Mouse (Mus musculus) forebrain, embryonic 12.5 days (tissue): ENCODE data around the gene Plekhg6. TPM values are rescaled to one million over a fixed set of nuclear protein-coding genes. Genes with fewer than 3 reads are reported as not detected.

ENCODE experiments used
- ATAC-seq: fragments of 200-750 bp; cut with Nextera tagmentation; 2 replicates; pipeline ENCODE4 v1.8.0; 2017; ENCODE audit warnings: moderate TSS enrichment; ENCODE audit not compliant: low FRiP score
- H3K27ac ChIP-seq: fragments of 300-500 bp; sonication (generic); 2 replicates; pipeline ENCODE4 v1.5.1; 2016; ENCODE audit warnings: mild to moderate bottlenecking
- H3K27me3 ChIP-seq: fragments of 300-500 bp; sonication (generic); 2 replicates; pipeline ENCODE4 v1.6.1; 2016; ENCODE audit warnings: mild to moderate bottlenecking
- H3K36me3 ChIP-seq: fragments of 300-500 bp; sonication (generic); replicated peaks from 2 replicates; pipeline ENCODE4 v1.6.1; 2016; ENCODE audit warnings: mild to moderate bottlenecking
- H3K4me1 ChIP-seq: fragments of 300-500 bp; sonication (generic); 2 replicates; pipeline ENCODE4 v1.6.1; 2016
- H3K4me2 ChIP-seq: fragments of 300-500 bp; sonication (generic); 2 replicates; pipeline ENCODE4 v1.6.1; 2016; ENCODE audit warnings: mild to moderate bottlenecking, moderate library complexity
- H3K4me3 ChIP-seq: fragments of 300-500 bp; sonication (generic); replicated peaks from 2 replicates; pipeline ENCODE4 v1.5.1; 2016; ENCODE audit warnings: mild to moderate bottlenecking
- H3K9ac ChIP-seq: fragments of 300-500 bp; sonication (generic); 2 replicates; pipeline ENCODE4 v1.6.1; 2016; ENCODE audit warnings: mild to moderate bottlenecking
- H3K9me3 ChIP-seq: fragments of 300-500 bp; sonication (generic); 2 replicates; pipeline ENCODE4 v1.6.1; 2016
- WGBS: fragments of 180-500 bp; shearing (Covaris S2); methylation state at CpG from one replicate; pipeline ENCODE4 v1.1.7; 2016; 5-methylcytosine and 5-hydroxymethylcytosine counted together
- polyA plus RNA-seq: library from polyadenylated mRNA; unstranded; fragments of >200 nt; fragmentation: Nextera tagmentation; extraction: Ambion mirVana; gene quantifications from 2 replicates; pipeline ENCODE4 v1.2.1, GENCODE M21; 2016

Plekhg6 gene
- polyA plus RNA-seq, 1 experiment from 2014 or later = 0.05 TPM

DNA sequence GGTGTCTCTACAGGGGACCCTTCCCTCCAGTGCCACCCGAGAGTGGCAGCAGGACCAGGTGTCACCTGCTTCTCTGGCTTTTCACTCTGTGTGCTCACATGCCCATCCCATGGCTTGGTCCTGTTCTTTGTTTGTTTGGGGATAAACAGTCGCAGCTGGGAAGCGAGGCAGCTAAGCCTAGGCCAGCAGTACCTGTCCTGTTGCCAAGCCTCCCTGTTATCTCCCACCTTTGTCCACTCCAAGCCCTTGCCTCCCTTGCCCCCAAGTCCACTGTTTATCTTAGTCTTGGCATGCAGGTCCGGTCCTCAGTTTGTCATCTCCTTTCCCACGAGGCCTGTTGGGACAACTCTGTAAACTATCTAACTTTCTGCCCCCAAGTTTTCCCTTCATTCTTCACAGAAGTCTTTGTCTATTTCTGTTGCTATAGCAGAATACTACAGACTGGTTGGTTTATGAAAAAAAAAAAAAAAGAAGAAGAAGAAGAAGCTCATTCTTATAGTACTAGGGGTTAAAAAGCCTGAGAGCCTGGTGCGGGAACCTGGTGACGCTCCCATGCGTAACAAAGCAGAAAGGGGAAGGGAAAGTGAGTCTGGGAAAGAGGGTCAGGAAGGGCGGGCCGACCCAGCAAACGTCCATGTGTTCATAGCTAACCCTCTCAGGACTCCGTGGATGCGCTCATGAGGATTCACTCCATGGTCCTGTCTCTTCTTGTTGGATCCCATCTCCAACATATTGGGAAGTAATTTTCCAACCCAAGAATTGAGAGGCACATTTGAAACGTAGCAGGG is 47.3 kb downstream of the Plekhg6 start:
- Histone ChIP-seq H3K27me3 (0 out of 2 replicates have a peak, but pooled peaks cover 8% of the 10 kb centered on the region), H3K27ac (no peak overlapping the region), H3K9ac (no peak overlapping the region)

DNA sequence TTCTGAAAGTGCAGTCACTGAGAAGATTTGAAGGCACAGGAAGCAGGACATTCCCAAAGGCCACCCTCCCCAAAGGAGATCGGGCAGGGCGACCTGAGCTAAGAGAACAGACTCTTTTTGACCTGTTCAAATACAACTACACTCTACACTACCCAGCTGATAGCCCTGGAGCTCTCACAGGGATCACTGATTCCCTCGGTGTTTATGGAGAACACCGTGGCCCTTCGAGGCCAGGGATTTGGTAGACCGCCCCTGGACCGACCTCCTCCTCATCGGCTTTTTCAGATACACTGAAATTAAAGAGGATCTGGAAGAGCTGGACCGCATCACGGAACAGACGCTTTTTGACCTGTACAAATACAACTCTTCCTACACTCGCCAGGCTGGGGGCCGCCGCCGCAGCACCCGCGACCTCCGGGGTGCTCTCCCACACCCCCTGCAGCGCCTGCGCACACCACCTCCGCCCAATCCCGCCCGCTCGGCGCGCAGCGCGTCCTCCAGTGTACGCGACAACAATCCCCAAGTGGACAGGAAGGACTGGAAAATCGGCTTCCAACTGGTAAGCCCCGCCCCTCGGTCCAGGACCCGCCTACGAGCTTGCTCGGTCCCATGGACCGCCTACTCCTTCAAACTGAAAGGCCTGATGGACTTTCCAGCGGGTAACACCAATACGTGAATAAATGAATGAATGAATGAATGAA is 49.8 kb downstream of the Plekhg6 start:
- Histone ChIP-seq H3K4me1 (peaks cover 3% of the 10 kb centered on the region; the same call in 1 of the 2 replicates), H3K9ac (peak overlapping the region; percentile 64), H3K27ac (no peak overlapping the region), H3K4me3 (peak overlapping the region; percentile 55), H3K27me3 (0 out of 2 replicates have a peak, but pooled peaks cover 8% of the 10 kb centered on the region), H3K36me3 (no peaks in the 10 kb centered on the region), H3K4me2 (peak overlapping the region; percentile 77), H3K9me3 (no peaks in the 10 kb centered on the region)
- peak; percentile 93 for ATAC-seq
- WGBS = under 1% methylated on average over 39 of the region's 39 CpGs

More for the DNA sequence above, 47.3 kb downstream of the Plekhg6 start:
- Histone ChIP-seq H3K36me3 (no peaks in the 10 kb centered on the region), H3K4me3 (no peak overlapping the region), H3K4me1 (peaks cover 3% of the 10 kb centered on the region; the same call in 1 of the 2 replicates), H3K4me2 (no peak overlapping the region), H3K9me3 (no peaks in the 10 kb centered on the region)
- no peak for ATAC-seq
- 79% methylated on average over 14 of the region's 14 CpGs for WGBS

DNA sequence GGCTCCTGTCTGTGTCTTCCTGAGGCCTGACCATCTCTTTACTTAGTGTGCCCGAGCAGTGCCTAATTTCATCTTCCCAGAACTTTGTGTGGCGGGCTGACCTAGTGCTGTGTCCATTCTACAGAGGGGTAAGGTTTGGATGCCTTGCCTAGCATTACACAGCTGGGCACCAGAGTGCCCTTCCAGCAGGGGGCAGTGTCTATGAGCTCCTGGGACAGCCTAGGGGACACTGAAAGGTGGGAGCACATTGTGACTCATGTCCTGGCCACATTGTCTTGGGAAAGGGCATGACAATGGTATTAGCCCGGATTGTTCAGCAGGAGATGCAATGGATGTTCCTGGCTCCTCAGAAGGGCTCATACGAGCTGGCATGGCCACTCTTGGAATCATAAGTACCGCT is 52.4 kb downstream of the Plekhg6 start:
- Histone ChIP-seq H3K4me3 (no peak overlapping the region), H3K4me2 (no peak overlapping the region), H3K27me3 (peaks cover 8% of the 10 kb centered on the region; the same call in 1 of the 2 replicates), H3K9ac (no peak overlapping the region), H3K4me1 (peaks cover 3% of the 10 kb centered on the region; the same call in 1 of the 2 replicates), H3K9me3 (no peaks in the 10 kb centered on the region), H3K27ac (no peak overlapping the region), H3K36me3 (no peaks in the 10 kb centered on the region)
- 83% methylated on average over 5 of the region's 5 CpGs for WGBS
- no peak for ATAC-seq

DNA sequence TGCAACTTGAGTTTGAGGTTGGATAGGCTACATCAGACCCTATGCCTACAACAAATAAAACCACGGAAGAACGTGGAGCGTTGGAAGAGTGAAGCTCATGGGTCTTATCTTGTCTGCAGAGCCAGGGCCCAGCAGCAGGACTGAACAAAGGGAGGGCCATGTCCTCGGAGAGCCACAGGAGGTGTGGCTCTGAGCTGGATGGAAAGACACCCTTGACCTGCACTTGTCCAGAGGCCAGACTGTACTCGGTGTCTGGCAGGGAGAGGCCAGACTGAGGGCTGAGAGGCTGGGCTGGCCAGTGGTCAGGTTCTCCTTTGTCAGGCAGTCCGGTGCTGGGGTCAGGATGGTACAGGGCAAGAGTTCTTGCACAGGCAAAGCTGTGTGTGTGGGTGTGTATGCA is 55.3 kb downstream of the Plekhg6 start:
- Histone ChIP-seq H3K4me3 (no peak overlapping the region), H3K4me2 (no peak overlapping the region), H3K9me3 (no peaks in the 10 kb centered on the region), H3K4me1 (peaks cover 7% of the 10 kb centered on the region; the same call in 1 of the 2 replicates), H3K27me3 (peaks cover 33% of the 10 kb centered on the region), H3K9ac (no peak overlapping the region), H3K27ac (no peak overlapping the region), H3K36me3 (no peaks in the 10 kb centered on the region)
- no peak for ATAC-seq
- WGBS = 75% methylated on average over 6 of the region's 6 CpGs

DNA sequence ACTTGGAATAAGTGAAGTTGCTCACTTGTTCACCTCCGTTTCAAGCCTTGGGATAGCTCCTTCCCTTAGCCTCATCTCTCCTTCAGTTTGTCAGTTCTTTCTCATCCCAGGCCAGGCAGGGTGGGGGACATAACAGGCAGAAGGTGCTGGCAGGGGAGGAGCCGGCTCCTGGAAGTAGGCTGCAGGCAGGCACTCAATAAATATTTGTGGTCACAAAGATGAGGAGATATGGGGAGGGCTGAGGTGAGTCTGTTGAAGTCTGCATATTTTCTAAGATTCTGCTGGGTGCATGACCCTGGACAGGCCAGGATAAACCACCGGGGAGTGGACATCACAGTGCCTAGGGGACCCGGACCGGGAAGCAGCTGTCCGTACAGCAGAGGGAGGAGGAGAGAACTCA is 57.0 kb downstream of the Plekhg6 start:
- WGBS = 75% methylated on average over 6 of the region's 6 CpGs
- Histone ChIP-seq H3K9me3 (no peaks in the 10 kb centered on the region), H3K4me3 (no peak overlapping the region), H3K4me2 (no peak overlapping the region), H3K9ac (no peak overlapping the region), H3K4me1 (peaks cover 7% of the 10 kb centered on the region; the same call in 1 of the 2 replicates), H3K36me3 (no peaks in the 10 kb centered on the region), H3K27me3 (peaks cover 47% of the 10 kb centered on the region), H3K27ac (no peak overlapping the region)
- no peak for ATAC-seq

DNA sequence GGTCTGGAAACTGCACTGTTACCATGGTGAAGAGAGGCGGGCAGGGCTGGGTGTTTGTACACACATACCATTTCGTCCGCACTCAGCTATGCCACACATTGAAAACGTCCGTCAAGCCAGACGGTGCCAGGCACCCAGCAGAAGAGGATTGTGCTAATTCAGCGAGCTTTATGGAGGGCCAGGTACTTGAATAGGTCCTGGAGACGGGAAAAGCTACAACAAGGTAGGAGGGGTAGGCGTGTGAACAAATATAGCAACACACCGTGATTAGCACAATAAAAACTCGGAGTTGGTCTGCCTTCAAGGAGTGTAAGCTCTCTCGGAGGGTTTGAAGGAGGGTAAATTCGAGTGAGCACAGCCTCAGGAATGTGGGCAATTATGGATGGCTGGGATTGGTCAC is 57.8 kb downstream of the Plekhg6 start:
- no peak overlapping the region for H3K9ac ChIP-seq
- peaks cover 50% of the 10 kb centered on the region for H3K27me3 ChIP-seq
- H3K27ac ChIP-seq = no peak overlapping the region
- peaks cover 7% of the 10 kb centered on the region; the same call in 1 of the 2 replicates for H3K4me1 ChIP-seq
- 56% methylated on average over 13 of the region's 13 CpGs for WGBS
- no peaks in the 10 kb centered on the region for H3K36me3 ChIP-seq
- no peak for ATAC-seq
- H3K4me2 ChIP-seq = no peak overlapping the region
- no peak overlapping the region for H3K4me3 ChIP-seq
- no peaks in the 10 kb centered on the region for H3K9me3 ChIP-seq

DNA sequence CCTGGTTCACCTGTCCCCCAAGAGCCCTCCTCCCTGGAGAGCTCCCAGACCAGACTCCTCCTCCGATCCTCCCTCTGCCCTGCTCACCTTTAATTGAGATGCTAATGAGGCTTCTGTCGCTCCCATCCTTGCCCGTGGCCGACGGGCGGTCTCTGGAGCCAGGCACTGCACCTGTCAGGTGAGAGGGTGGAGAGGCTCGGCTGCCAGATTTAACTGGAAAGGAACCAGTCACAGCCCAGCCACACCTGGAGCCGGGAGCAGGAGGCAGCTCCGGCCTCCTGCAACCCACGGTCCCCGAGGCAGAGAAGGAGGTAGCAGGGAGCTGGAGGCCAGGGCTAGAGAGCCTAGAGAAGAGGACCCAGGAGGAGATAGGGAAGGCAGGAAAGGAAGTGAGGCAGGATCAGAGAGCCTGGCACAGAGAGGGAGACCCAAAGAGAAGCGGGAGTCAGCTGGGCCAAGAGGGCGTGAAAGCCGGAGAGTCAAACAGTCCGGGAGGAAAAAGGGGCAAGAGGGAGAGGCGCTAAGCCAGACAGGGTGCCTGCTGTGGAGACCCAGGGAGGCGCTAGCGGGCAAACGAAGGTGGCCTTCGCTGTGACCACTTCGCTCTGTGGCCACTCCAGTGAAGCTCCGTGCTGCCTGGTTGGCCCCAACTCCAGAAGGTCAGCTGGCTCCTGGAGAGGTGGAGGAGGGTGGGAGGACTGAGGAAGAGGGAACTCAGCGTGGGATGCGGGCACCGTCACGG is 59.3 kb downstream of the Plekhg6 start:
- Histone ChIP-seq H3K9me3 (no peaks in the 10 kb centered on the region), H3K4me3 (no peak overlapping the region), H3K9ac (no peak overlapping the region), H3K27ac (no peak overlapping the region), H3K36me3 (no peaks in the 10 kb centered on the region), H3K4me2 (no peak overlapping the region), H3K27me3 (peaks cover 50% of the 10 kb centered on the region), H3K4me1 (peaks cover 11% of the 10 kb centered on the region; the same call in 1 of the 2 replicates)
- 5% methylated on average over 26 of the region's 26 CpGs for WGBS
- ATAC-seq = no peak

DNA sequence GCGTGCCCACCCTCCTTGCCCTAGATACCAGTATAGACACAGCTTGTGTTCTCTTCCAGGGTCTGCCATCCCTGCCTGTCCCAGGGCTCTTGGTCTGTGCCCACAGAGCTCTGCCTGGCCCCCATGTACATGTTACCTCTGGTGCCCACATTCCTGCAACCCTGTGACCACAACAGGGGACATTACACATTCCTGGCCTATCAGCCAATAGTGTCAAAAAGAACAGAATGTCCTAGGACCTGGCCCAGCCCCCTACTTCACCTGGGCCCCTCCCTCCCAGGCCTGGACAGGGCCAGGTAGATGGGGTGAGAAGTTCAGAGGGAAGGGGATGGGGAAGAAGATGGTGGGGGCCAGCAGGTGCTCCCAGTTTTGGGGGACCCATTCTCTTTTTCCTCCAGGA is 60.3 kb downstream of the Plekhg6 start, which contains the start of gene Scnn1a:
Gene Scnn1a, plus strand, starts transcription at position 337 of the 400 bp plus-strand sequence.
- no peak within 1 kb of the TSS for H3K4me3 ChIP-seq
- no peak within 1 kb of the TSS for H3K27ac ChIP-seq
- H3K9ac ChIP-seq = no peak within 1 kb of the TSS
- no peak for ATAC-seq
- H3K9me3 ChIP-seq = no peaks in the 10 kb centered on the region
- 83% methylated on average over 1 of the region's 1 CpGs for WGBS
- H3K4me2 ChIP-seq = no peak within 1 kb of the TSS
- H3K27me3 ChIP-seq = peaks cover 50% of the 10 kb centered on the region
- peaks cover 11% of the 10 kb centered on the region; the same call in 1 of the 2 replicates for H3K4me1 ChIP-seq
- no peaks in the 10 kb centered on the region for H3K36me3 ChIP-seq

DNA sequence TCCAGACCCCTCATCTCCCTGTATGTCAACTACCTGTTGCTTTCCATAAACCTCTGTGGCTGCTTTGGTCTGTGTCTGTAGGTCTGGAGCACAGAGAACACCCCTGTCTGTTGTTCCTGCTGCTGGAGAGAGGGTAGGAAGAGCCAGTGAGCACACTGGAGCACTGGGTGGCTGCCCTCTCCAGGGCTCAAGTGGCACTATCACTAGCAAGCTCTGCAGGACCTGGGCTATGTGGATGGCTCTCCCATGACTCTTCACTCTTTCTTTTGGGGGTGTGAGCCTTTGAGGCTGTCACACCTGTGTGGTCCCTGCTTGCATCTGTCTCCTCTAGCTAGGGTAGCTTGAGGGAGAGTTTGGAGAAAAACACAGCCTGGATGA is 60.7 kb downstream of the Plekhg6 start:
- Histone ChIP-seq H3K9me3 (no peaks in the 10 kb centered on the region), H3K9ac (no peak overlapping the region), H3K36me3 (no peaks in the 10 kb centered on the region), H3K4me3 (no peak overlapping the region), H3K27me3 (peaks cover 50% of the 10 kb centered on the region), H3K4me1 (peaks cover 11% of the 10 kb centered on the region; the same call in 1 of the 2 replicates), H3K27ac (no peak overlapping the region), H3K4me2 (no peak overlapping the region)
- ATAC-seq = no peak

DNA sequence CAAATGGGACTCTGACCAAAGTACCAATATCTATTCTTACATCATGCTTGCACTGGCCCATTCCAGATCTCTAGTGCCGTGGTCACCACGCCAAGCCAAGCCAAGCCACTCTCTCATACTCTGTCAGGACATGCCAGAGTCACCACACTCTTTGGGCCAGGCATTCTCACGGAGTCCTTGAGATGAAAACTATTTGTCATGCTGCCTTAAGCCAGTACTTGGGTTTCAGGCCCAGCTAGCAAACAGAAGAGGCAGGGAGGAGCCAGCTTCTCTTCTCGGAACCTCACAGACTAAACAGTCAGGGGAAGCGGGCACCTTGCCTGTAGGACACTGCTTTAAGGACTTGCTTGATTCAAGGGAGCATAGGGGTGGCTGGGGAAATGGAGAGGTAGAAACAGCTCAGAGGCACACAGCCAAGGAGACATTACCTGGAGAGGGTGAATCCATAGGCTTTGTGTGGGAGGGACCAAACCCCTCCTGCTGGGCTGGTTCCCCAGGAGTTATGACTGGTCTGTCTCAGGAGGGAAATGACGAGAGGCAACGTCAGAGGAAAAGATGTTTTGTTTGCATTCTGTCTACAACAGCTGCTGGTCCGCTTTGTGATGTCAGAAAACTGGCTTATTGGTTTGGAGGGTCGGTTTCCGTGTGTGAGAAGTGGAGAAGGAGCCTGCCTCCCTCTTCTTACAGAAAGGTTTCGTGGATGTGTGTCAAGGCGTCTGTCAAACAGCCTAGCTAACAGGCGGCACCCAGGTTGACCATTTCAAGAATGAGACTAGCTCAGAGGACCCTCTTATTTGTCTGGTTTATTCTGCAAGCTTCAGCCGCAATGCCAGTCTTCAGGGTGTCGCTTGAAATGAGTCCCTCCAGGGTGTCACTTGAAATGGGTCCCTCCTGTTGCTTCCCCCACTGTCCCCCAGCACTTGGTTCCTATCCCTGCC is 61.3 kb downstream of the Plekhg6 start:
- no peaks in the 10 kb centered on the region for H3K36me3 ChIP-seq
- no peak overlapping the region for H3K4me3 ChIP-seq
- H3K9me3 ChIP-seq = no peaks in the 10 kb centered on the region
- no peak for ATAC-seq
- 69% methylated on average over 15 of the region's 15 CpGs for WGBS
- peaks cover 54% of the 10 kb centered on the region for H3K27me3 ChIP-seq
- H3K27ac ChIP-seq = no peak overlapping the region
- H3K9ac ChIP-seq = no peak overlapping the region
- no peak overlapping the region for H3K4me2 ChIP-seq
- peaks cover 15% of the 10 kb centered on the region for H3K4me1 ChIP-seq

DNA sequence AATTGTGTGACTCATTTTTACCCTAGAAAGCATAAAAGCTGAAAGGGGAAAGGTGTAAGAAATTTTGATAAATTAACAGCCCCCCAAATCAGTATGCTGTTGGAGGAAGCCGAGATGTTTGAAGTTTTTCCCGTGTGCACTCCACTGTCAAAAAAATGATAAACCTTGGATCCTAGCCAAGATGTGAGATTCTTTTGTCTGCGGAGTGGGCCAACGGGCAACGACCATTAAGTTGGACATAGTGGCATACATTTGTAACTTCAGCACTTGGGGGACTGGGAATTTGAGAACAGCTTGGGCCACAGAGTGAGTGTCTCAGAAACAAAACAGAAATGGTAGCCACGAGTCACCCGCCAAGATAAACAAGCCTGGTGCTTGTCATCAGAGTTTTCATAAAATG is 63.5 kb downstream of the Plekhg6 start:
- ATAC-seq = no peak
- peaks cover 57% of the 10 kb centered on the region for H3K27me3 ChIP-seq
- peaks cover 33% of the 10 kb centered on the region for H3K4me1 ChIP-seq
- H3K36me3 ChIP-seq = no peaks in the 10 kb centered on the region
- H3K27ac ChIP-seq = no peak overlapping the region
- H3K9ac ChIP-seq = no peak overlapping the region
- 77% methylated on average over 7 of the region's 7 CpGs for WGBS
- no peak overlapping the region for H3K4me2 ChIP-seq
- H3K4me3 ChIP-seq = no peak overlapping the region
- no peaks in the 10 kb centered on the region for H3K9me3 ChIP-seq
